Mouse (Mus musculus) intestine, embryonic 15.5 days (tissue): Measurements from ENCODE around the gene Gpr137c. TPM values are rescaled to one million over a fixed set of nuclear protein-coding genes. Genes with fewer than 3 reads are reported as not detected.

ENCODE experiments used
- ATAC-seq: fragments of 200-750 bp; cut with Nextera tagmentation; 2 replicates; pipeline ENCODE4 v1.8.0; 2017; ENCODE audit warnings: moderate TSS enrichment, moderate library complexity
- H3K27ac ChIP-seq: fragments of 300-500 bp; sonication (generic); 2 replicates; pipeline ENCODE4 v1.5.1; 2015; ENCODE audit warnings: mild to moderate bottlenecking, inconsistent platforms
- H3K27me3 ChIP-seq: fragments of 300-500 bp; sonication (generic); replicated peaks from 2 replicates; pipeline ENCODE4 v1.6.1; 2015; ENCODE audit warnings: inconsistent platforms
- H3K36me3 ChIP-seq: fragments of 300-500 bp; sonication (generic); 2 replicates; pipeline ENCODE4 v1.6.1; 2015; ENCODE audit warnings: inconsistent platforms
- H3K4me1 ChIP-seq: fragments of 300-500 bp; sonication (generic); replicated peaks from 2 replicates; pipeline ENCODE4 v1.6.1; 2015; ENCODE audit warnings: inconsistent platforms
- H3K4me2 ChIP-seq: fragments of 300-500 bp; sonication (generic); replicated peaks from 2 replicates; pipeline ENCODE4 v1.6.1; 2015; ENCODE audit warnings: mild to moderate bottlenecking, inconsistent platforms
- H3K4me3 ChIP-seq: fragments of 300-500 bp; sonication (generic); replicated peaks from 2 replicates; pipeline ENCODE4 v1.5.1; 2015; ENCODE audit warnings: inconsistent platforms
- H3K9ac ChIP-seq: fragments of 300-500 bp; sonication (generic); 2 replicates; pipeline ENCODE4 v1.6.1; 2015; ENCODE audit warnings: inconsistent platforms
- H3K9me3 ChIP-seq: fragments of 300-500 bp; sonication (generic); 2 replicates; pipeline ENCODE4 v1.6.1; 2016; ENCODE audit warnings: inconsistent platforms
- WGBS: fragments of 180-500 bp; shearing (Covaris S2); methylation state at CpG from one replicate; pipeline ENCODE4 v1.1.7; 2015; 5-methylcytosine and 5-hydroxymethylcytosine counted together
- polyA plus RNA-seq: library from polyadenylated mRNA; unstranded; fragments of >200 nt; fragmentation: Nextera tagmentation; extraction: Ambion mirVana; gene quantifications from 2 replicates; pipeline ENCODE4 v1.2.1, GENCODE M21; 2015

Gpr137c gene
- polyA plus RNA-seq, 1 experiment from 2014 or later: 1.4 TPM

- no peak overlapping the region for H3K27ac ChIP-seq
These were observed 106.0 kb downstream of the Gpr137c start for GRCm38 (mm10) chr14:45325471-45325870.

GRCm38 (mm10) chr14:45328072-45328713 is 108.7 kb downstream of the Gpr137c start:
- Histone ChIP-seq H3K27ac (no peak overlapping the region), H3K4me3 (no peak overlapping the region), H3K9ac (no peak overlapping the region), H3K36me3 (peaks cover 6% of the 10 kb centered on the region), H3K4me2 (no peak overlapping the region), H3K4me1 (0 out of 2 replicates have a peak, but pooled peaks cover 3% of the 10 kb centered on the region), H3K27me3 (no peaks in the 10 kb centered on the region), H3K9me3 (no peaks in the 10 kb centered on the region)
- ATAC-seq: no peak
- WGBS: 92% methylated on average over 4 of the region's 4 CpGs

More at GRCm38 (mm10) chr14:45325471-45325870, 106.0 kb downstream of the Gpr137c start:
- no peaks in the 10 kb centered on the region for H3K9me3 ChIP-seq
- no peaks in the 10 kb centered on the region for H3K27me3 ChIP-seq
- no peak overlapping the region for H3K4me3 ChIP-seq
- no peaks in the 10 kb centered on the region for H3K36me3 ChIP-seq
- H3K4me1 ChIP-seq: no peaks in the 10 kb centered on the region
- H3K4me2 ChIP-seq: no peak overlapping the region
- no peak for ATAC-seq
- H3K9ac ChIP-seq: no peak overlapping the region

GRCm38 (mm10) chr14:45329018-45329588 is 109.6 kb downstream of the Gpr137c start:
- 0 out of 2 replicates have a peak overlapping the region, but pooled peaks have one; percentile 48 for H3K27ac ChIP-seq
- H3K36me3 ChIP-seq: peaks cover 6% of the 10 kb centered on the region
- ATAC-seq: peak; percentile 52
- peak overlapping the region; percentile 75 for H3K4me3 ChIP-seq
- H3K4me1 ChIP-seq: 0 out of 2 replicates have a peak, but pooled peaks cover 3% of the 10 kb centered on the region
- H3K9ac ChIP-seq: 0 out of 2 replicates have a peak overlapping the region, but pooled peaks have one; percentile 27
- peak overlapping the region; percentile 57 for H3K4me2 ChIP-seq
- H3K9me3 ChIP-seq: no peaks in the 10 kb centered on the region
- WGBS: 10% methylated on average over 8 of the region's 8 CpGs
- no peaks in the 10 kb centered on the region for H3K27me3 ChIP-seq

- H3K4me1 ChIP-seq: 0 out of 2 replicates have a peak, but pooled peaks cover 3% of the 10 kb centered on the region
- WGBS: under 1% methylated on average over 44 of the region's 44 CpGs
These were observed 110.2 kb downstream of the Gpr137c start, which contains the start of gene Psmc6 for GRCm38 (mm10) chr14:45329589-45330181. TSS of gene Psmc6 (plus strand) at chr14:45329788.

More at GRCm38 (mm10) chr14:45329589-45330181, 110.2 kb downstream of the Gpr137c start, which contains the start of gene Psmc6:
- Histone ChIP-seq H3K27me3 (no peaks in the 10 kb centered on the region), H3K9me3 (no peaks in the 10 kb centered on the region), H3K36me3 (peaks cover 6% of the 10 kb centered on the region), H3K4me3 (peak within 1 kb of the TSS; percentile 75), H3K9ac (peak within 1 kb of the TSS; percentile 87), H3K4me2 (peak within 1 kb of the TSS; percentile 60), H3K27ac (peak within 1 kb of the TSS; percentile 66)
- peak; percentile 98 for ATAC-seq

Other genes with a start within 250 kb of the Gpr137c start
- 1.2 TPM in 2 replicates for gene Ptger2, start 231.5 kb upstream of the Gpr137c start, polyA plus RNA-seq
- 10.4 and 11.7 TPM in 2 replicates for gene Txndc16, start 611 bp downstream of the Gpr137c start, polyA plus RNA-seq
- gene Ero1l, start 99.1 kb downstream of the Gpr137c start, polyA plus RNA-seq: 56.1 and 73.9 TPM in 2 replicates
- 129 and 148 TPM in 2 replicates for gene Psmc6, start 110.1 kb downstream of the Gpr137c start, polyA plus RNA-seq
- 52.6 and 56.9 TPM in 2 replicates for gene Styx, start 131.4 kb downstream of the Gpr137c start, polyA plus RNA-seq
- 60.0 and 69.2 TPM in 2 replicates for gene Gnpnat1, start 185.2 kb downstream of the Gpr137c start, polyA plus RNA-seq